Mouse (Mus musculus) kidney, adult 9 months (tissue): ENCODE measurements at regions not wholly inside any gene's neighbourhood (a gene's known extent, or its start where the extent isn't known, plus 50 kb on each side); places are given as distances from the start of the nearest gene placed in this dataset.

Source experiments
- DNase-seq: peaks from one replicate; pipeline ENCODE4 v3.0.0; 2022

GRCm38 (mm10) chr5:91746077-91746476 is 216.8 kb downstream of the Rchy1 start:
- no peak for DNase-seq

GRCm38 (mm10) chr5:91744389-91744788 is 218.5 kb downstream of the Rchy1 start:
- no peak for DNase-seq

- peak; percentile 7 for DNase-seq
These were observed 222.7 kb downstream of the Rchy1 start for GRCm38 (mm10) chr5:91740159-91740537.

DNA sequence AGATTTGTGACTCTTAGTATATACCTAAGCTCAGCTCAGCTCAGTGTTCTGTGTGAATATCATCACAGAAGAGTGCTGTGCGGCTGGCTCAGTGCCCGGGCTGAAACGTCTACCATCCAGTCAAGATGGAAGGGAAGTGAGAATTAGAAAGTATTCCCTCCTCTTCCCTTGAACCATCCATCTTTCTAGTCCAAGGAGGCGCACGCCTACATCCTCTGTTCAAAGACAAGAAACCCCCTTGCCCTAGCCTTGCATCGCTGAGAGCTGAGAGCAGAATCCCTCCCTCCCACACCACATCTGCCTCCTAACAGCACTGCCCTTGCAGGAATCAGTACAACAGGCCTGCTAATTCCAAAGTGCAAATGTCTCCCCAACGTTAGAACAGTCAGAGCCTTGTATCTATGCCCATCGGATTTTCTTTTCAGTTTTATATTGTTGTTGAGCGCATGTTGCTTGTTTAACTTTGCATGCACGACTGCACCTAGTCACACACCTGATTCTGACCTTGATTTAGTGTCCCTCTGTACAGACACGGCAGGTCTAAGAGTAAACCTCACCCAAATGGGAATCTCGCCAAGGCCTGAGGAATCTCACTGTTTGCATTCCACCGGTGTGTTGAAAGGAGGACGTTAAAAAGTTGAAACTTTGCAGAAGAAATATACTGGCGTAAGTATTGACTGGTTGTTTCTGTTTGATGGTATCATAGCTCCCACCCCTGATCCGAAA is 222.2 kb downstream of the Parm1 start:
- DNase-seq = peak; percentile 30

DNA sequence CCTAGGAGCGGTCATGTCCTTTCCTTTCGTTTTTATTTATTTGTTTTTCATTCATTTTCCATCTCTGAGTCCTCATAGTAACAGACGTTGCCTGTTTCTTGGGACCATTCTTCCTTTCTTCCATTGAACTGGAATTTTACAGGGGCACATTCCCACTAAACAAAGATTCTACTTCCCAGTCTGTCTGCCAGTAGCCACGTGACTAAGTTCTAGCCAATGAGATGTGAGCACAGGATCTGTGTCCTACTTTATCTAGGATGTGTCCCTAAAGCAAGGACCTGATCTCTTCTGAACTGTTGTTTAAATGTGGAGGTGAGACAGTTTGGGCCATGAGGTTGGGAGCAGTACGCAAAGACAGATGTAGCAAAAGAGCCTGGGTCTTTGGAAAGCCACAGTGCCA is 214.6 kb downstream of the Parm1 start:
- no peak for DNase-seq

DNA sequence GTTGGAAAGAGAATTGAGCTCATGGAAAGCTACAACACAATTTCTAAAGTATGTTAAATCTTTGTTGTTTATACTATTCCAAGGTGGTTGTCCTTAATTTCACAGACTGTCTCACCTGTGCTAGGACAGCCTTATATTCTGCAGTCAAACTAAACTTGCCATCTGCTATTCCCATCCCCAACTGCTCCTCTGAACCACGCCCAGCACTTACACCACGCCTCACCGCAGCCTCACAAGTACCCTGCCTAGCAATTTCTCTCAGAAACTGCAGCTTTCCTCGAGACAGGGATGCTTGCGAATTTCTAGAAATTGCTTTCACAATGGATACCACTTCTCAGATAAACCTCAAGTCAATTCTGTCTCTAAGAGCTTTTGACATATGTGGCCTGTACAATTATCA is 213.7 kb downstream of the Parm1 start:
- no peak for DNase-seq

GRCm38 (mm10) chr5:91729868-91730267 is 212.5 kb downstream of the Parm1 start:
- DNase-seq = no peak

DNA sequence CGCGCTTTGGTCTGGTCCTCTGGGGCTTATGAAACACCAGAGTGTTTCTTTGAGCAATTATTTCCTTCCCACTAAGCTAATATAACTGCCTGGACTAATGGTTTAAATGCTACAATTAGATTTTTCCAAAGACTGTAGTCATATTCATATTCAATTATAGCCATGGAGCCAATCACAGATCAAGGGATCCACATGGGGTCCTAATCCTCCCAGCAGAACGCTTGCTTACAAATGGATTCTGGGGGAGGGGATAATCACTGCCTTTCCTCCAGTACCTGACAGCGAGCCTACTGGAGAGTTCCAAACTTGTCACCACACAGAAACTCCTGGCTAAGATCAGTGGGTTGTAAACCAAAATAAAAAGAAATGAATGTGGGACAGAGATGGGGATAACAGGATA is 212.0 kb downstream of the Parm1 start:
- DNase-seq = no peak

DNA sequence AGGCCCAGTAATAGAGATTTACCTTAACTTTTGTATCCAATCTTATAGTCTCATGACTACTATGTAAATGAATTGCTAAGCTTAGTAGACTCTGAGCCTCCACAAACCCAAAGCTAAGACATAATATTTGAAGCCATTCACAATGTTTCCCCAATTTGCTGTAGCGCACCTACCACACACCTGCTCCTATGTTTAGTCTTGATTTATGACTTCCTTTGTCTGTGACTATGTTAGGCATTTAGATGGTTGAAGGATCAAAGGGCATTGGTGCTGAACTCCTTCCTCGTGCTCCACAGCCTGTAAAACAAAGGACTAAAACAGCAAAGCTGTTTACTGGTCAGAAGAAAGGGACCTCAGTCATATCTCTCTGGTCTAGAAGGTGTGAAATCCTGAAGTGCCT is 210.0 kb downstream of the Parm1 start:
- DNase-seq = no peak

DNA sequence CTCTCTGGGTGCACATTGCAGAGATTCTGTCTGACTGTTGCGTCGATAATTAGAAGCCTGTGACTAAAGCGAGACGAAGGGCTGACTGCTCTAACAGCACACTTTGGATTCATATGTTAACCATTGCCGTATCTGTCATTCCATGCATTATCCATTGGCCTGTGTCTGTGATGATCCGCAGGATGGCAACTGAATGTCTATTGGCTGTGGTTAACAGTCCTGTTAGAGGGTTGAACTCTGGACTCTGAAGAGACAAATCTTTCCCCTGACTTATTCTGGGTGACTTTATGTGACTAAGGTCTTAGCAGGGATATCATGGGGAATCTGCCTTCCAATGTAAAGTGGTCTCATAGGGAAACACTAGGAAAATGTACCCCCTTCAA is 208.7 kb downstream of the Parm1 start:
- no peak for DNase-seq

DNA sequence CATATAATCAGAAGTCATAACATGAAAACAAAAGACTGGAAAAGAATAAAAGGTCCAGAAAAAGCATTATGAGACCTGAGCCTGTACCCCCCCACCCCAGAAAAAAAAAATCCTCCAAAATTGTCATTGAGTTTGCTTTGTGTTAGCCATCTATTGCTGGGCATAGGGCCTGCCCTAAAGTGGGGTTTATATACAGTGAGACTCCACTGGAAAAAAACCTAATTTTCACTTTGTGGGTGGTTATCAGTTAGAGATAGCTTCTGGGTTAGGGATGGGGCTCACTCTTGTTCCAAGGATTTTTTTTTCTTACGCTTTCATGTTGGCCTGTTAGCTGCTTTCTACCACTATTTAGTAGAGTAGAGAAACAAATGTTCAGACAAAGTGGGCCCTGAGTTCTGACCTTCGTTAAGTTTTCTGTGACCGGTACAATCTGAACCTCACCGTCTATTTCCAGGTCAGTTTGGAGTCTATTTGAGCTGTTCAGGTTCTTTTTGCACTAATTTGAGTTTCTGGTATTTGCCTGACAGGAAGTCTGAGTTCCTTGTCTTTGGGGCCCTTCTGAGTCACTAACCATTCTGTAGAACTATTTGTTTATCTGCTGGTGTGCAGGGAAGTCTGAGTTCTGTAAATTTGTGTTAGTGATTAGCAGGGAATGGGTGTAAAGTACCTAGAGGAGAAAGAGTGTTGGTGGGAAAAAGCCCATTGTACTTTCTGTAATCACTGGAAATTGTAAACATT is 208.1 kb downstream of the Parm1 start:
- DNase-seq = no peak

DNA sequence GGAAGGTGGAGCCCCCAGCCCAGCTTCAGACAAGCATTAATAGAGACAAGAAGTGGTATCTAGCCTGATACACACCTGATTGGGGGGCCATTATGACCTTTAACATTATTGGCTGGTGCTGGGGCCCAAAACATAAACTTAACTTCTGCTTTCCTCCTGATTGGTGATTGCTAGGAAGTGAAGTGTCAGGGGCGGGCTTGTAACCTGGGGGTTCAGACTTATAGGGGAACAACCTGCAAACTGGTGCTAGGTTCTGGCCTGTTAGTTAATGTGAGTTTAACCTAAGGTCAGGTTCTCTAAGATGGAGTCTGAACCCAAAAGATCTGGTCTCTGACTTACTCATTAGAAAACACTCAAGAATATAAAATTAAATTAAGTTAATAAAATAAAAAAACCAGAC is 207.5 kb downstream of the Parm1 start:
- DNase-seq = no peak

DNA sequence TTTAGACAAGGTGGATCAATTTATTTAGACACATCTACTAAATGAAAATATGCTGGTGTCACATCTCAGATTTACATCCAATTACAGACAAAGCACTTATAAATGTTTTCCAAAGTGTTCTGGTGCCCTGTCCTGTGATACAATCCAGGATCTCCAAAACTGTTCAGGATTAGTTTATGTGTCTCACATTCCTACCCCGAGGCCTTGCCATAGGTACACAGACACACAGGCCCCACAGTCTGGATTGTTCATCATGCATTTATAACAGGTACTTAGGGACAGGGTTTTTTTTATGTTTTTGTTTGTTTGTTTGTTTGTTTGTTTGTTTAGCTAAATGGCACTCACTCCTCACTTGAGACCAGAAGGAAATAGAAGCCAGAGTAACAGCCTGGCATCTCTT is 206.0 kb downstream of the Parm1 start:
- no peak for DNase-seq

DNA sequence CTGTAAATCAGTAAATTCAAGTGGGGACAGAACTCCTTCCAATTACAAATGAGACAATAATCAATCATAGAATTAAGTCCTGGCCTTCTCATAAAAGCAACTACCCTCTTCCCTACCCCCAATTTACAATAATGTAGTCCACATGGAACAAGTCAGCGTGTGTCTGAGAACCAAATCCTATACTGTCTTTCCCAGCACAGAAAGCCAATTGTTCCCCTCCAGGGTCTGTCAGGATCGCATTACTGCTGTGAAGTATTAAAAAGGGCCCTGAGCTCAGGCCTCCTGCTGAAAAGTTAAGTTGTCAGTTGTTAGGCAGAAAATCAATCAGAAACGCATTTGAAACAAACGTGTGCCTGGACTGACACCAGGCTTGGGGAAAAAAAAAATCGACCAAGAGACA is 205.6 kb downstream of the Parm1 start:
- DNase-seq = no peak

DNA sequence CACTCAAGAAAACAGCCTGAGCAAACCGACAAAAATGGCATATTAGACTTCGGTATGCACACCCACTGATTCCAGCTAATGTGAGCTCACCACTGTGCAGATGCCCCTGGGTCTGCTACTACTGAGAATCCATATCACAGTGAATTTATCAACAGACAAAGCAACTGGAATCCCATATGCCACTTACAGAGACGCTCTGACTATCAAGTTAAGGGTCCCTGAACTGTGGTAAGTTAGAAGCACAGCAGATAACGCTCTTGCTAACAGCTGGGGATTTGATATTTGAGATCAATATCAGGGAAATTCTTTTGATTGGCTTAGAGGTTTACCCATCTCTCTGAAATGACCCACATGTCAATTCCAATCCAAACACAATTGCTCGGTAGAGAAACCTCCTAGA is 205.0 kb downstream of the Parm1 start:
- no peak for DNase-seq

- DNase-seq = no peak
These were observed 204.0 kb downstream of the Parm1 start for GRCm38 (mm10) chr5:91721231-91722096.

- DNase-seq = no peak
These were observed 195.6 kb downstream of the Parm1 start for GRCm38 (mm10) chr5:91713020-91713419.

DNA sequence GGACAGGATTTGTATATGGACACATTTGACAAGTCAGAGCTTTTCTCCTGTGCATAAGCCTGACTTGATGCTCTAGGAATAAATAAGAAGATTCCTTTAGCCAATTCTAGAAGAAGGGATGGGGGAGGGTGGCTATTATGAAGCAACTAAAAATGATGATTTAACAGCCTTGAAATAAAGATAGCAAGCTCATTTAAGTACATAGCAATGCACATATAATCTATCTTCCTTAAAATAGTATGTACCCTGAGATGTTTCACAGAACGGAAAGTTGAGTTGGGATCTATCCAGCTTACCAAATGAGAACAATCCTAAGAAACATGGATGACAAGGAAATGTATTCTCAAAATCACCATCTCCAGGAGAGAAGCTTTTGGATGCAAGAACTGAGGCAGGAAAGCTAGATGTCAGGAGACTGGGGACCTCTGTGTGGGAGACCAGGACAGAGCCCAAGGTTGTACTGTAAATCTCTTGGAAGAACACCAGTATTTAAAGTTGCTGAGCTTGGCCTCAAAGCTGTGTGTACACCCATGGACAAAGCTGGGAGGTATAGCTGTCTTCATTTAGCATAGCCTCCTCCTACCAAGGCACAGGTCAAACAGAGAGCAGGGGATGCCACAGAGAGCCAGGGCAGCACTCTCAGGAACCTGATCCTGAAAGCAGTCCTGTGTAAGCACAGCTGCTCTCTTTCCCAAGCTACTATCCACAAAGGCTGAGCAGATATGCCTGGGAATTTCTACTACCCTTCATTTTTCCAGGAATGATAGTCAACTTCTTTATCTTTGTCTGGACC is 192.3 kb downstream of the Parm1 start:
- DNase-seq = no peak

GRCm38 (mm10) chr5:91708149-91708548 is 190.7 kb downstream of the Parm1 start:
- DNase-seq = no peak

GRCm38 (mm10) chr5:91697075-91697474 is 179.7 kb downstream of the Parm1 start:
- no peak for DNase-seq

DNA sequence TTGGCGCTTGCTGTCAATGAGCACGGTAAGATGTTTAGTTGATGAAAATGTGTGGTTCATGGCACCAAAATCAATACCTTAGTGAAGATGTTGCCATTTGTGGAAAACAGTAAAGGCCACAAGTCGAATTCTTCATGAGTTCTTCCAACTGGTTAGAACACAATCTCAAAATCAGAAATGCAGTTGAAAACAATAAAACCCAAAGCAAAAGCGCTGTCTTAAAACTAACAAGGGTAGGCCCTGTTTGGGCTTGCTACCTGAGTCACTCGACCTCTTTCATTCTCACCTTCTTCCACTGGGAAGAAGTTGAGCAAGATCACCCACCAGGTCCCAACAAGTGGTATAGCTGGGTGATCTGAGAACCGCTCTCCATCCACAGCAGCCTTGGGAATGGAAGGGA is 179.1 kb downstream of the Parm1 start:
- no peak for DNase-seq

GRCm38 (mm10) chr5:91695632-91696031 is 178.2 kb downstream of the Parm1 start:
- DNase-seq = no peak

DNA sequence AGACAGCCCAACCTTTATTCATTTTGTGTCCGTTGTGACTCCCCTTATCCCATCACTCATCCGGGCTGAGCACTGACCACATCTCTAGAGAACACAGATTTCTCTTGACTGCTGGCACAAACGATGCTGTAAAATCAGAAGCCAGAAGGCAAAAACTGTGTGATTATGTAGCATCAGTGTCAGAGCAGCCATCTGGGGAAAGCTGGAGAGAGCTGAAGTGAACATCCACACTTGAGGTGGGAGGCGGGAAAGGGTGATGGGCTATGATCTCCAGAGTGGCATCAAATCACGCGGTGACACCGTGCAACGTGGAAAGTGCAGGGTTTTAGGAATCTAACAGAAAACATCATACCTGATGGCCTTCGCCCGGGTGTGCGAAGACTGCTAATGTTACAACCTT is 175.9 kb downstream of the Parm1 start:
- no peak for DNase-seq
